Mouse (Mus musculus): ENCODE measurements around the gene Tal1. TPM values are rescaled to one million over a fixed set of nuclear protein-coding genes. Genes with fewer than 3 reads are reported as not detected.

Gene Tal1
- polyA plus RNA-seq, 1 experiment from 2014 or later: 1.1 TPM

DNA sequence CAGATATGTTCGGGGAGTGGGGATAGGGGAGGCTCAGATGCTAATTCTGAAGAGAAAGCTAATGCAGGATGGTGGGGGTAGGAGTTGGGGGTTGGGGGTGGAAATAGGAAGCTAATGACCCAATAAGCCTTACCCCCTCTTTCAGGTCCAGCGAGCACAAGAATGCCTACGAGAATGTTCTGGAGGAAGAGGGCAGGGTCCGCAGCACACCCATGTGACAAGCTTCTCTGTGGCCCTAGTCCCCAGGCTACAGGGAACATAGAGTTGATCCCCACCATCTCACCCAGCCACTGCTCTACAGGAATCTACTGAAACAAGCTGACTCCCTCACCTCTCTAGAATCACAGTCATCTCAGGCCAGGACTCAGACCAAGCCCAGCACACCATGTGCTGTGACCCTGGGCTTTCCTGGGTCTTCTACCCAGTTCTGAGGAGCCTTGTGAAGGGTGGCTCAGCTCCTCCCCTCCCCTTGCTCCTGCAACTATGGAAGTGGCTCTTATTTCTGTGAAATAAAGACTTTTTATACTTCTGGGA lies 37.2 kb downstream of the Tal1 start:
- 81% methylated on average over 4 of the region's 4 CpGs for WGBS
- peaks cover 3% of the 10 kb centered on the region; the same call in 1 of the 2 replicates for H3K27me3 ChIP-seq (ENCODE audit: control insufficient read depth, insufficient read depth, low read length)

DNA sequence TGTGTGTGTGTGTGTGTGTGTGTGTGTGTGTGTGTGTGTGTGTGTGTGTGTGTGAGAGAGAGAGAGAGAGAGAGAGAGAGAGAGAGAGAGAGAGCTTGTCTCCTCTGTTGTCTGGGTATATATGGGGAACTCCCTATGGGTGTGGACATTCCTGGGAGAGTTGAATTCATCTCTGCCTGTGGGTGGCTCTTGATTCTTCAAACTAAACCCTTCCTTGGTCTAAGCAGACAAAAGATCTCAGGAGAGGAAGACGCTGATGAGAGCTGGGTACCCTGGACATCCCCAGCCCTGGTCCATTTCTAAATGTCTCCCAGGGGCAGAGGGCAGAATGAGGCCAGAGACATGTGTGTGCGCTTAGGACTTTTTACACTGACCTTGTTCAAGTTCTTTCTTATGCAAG lies 37.8 kb downstream of the Tal1 start:
- 75% methylated on average over 2 of the region's 2 CpGs for WGBS
- no peaks in the 10 kb centered on the region for H3K9me3 ChIP-seq (replicated peaks; ENCODE audit: control insufficient read depth, low read length)
- no peaks in the 10 kb centered on the region for H3K36me3 ChIP-seq (ENCODE audit: control insufficient read depth, insufficient read depth, low read length)
- no peak overlapping the region for H3K9ac ChIP-seq (ENCODE audit: low read length)
- peaks cover 3% of the 10 kb centered on the region; the same call in 1 of the 2 replicates for H3K27me3 ChIP-seq (ENCODE audit: control insufficient read depth, insufficient read depth, low read length)
- no peak overlapping the region for H3K4me3 ChIP-seq (replicated peaks; ENCODE audit: low read length)
- no peak for ATAC-seq (ENCODE audit: insufficient read depth, low FRiP score)
- no peak overlapping the region; the same call in 1 of the 2 replicates for H3K27ac ChIP-seq (ENCODE audit: low read length)
- no peak overlapping the region for H3K4me2 ChIP-seq (ENCODE audit: low read depth, low read length)
- H3K4me1 ChIP-seq (ENCODE audit: control insufficient read depth, insufficient read depth, low read length): peaks cover 19% of the 10 kb centered on the region

More for the DNA sequence above, 37.2 kb downstream of the Tal1 start:
- H3K36me3 ChIP-seq (ENCODE audit: control insufficient read depth, insufficient read depth, low read length): no peaks in the 10 kb centered on the region
- no peak overlapping the region; the same call in 1 of the 2 replicates for H3K27ac ChIP-seq (ENCODE audit: low read length)
- no peak overlapping the region for H3K4me3 ChIP-seq (replicated peaks; ENCODE audit: low read length)
- H3K9me3 ChIP-seq (replicated peaks; ENCODE audit: control insufficient read depth, low read length): no peaks in the 10 kb centered on the region
- no peak overlapping the region for H3K4me2 ChIP-seq (ENCODE audit: low read depth, low read length)
- H3K4me1 ChIP-seq (ENCODE audit: control insufficient read depth, insufficient read depth, low read length): peaks cover 19% of the 10 kb centered on the region
- no peak overlapping the region for H3K9ac ChIP-seq (ENCODE audit: low read length)
- no peak for ATAC-seq (ENCODE audit: insufficient read depth, low FRiP score)

DNA sequence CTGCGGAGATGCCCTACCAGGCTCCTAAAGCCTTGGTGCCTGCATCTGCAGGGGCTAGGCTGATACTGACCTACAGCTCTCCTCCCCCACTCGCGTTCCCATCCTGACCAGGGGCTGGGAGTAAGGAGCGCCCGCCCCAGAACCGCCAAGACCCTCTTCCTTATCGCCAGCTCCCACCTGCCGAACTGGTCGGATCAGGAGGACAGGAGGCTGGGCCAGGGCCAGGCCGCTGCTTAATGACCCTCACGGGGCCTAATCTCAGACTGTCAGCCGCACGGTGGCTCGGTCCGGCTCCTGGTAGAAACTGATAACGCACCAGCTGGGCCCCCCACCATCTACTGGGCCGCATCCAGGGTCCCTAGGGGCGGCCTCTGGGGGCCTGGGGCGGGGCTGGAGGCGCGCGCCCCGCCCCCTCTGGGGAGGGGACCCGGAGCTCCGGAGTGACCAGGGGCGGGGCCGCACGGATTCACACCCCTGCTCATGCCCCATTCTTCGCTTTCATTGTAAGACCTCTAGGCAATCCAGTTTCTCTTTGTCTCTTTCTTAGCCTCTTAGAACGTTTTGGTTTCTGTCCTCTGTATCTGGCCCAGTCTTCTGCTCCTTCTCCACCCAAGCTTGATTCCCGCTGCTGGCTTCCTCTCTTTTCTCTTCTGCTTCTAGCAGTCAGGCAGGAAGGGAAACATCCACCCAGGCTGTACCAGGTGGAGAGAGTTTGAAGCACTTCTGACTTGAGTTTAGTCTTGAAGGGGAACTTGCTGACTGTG lies 39.6 kb downstream of the Tal1 start:
- H3K4me3 ChIP-seq (replicated peaks; ENCODE audit: low read length): peak overlapping the region; percentile 50
- H3K36me3 ChIP-seq (ENCODE audit: control insufficient read depth, insufficient read depth, low read length): no peaks in the 10 kb centered on the region
- peaks cover 19% of the 10 kb centered on the region for H3K4me1 ChIP-seq (ENCODE audit: control insufficient read depth, insufficient read depth, low read length)
- no peaks in the 10 kb centered on the region for H3K9me3 ChIP-seq (replicated peaks; ENCODE audit: control insufficient read depth, low read length)
- peaks cover 3% of the 10 kb centered on the region; the same call in 1 of the 2 replicates for H3K27me3 ChIP-seq (ENCODE audit: control insufficient read depth, insufficient read depth, low read length)
- WGBS: under 1% methylated on average over 31 of the region's 31 CpGs
- peak overlapping the region; percentile 69 for H3K9ac ChIP-seq (ENCODE audit: low read length)
- H3K4me2 ChIP-seq (ENCODE audit: low read depth, low read length): peak overlapping the region; percentile 82
- peak; percentile 86 for ATAC-seq (ENCODE audit: insufficient read depth, low FRiP score)
- peak overlapping the region; percentile 93 for H3K27ac ChIP-seq (ENCODE audit: low read length)

DNA sequence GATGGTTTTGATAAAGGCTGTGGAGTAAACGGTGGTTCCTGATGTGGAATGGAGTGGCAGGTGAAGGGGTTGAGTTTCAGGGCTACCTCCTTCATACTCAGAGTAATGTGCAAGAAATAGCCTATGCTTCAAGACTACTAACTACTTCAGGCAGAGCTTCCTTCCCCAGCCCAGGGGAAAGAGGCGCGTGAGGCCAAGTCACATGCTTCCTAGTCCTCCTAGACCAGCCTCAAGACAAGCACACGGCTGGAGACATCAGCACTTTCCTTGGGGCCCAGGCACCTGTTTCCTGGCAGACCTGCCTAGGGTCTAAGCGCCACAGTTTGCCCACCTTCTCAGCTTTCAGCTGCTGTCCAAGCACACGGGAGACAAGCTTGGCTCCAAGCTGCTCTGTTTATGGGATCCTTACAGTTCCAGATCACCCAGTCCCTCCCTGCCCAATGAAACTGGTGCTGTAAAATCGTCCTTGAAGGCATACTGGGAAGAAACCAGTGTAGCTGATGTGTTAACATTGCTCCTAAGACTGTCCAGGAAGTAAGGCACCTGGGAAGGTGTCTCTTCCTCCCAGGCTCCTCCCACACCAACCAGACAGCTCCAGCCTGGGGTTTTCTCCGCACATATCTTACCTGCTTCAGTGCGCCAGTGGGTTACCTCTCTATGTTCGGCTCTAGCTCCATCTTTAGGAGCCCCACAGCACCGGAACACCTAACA lies 40.4 kb downstream of the Tal1 start:
- no peaks in the 10 kb centered on the region for H3K36me3 ChIP-seq (ENCODE audit: control insufficient read depth, insufficient read depth, low read length)
- peak overlapping the region; percentile 50 for H3K4me3 ChIP-seq (replicated peaks; ENCODE audit: low read length)
- H3K9ac ChIP-seq (ENCODE audit: low read length): peak overlapping the region; percentile 69
- peak overlapping the region; percentile 93 for H3K27ac ChIP-seq (ENCODE audit: low read length)
- 9% methylated on average over 11 of the region's 11 CpGs for WGBS
- peaks cover 19% of the 10 kb centered on the region for H3K4me1 ChIP-seq (ENCODE audit: control insufficient read depth, insufficient read depth, low read length)
- H3K27me3 ChIP-seq (ENCODE audit: control insufficient read depth, insufficient read depth, low read length): peaks cover 3% of the 10 kb centered on the region; the same call in 1 of the 2 replicates
- no peaks in the 10 kb centered on the region for H3K9me3 ChIP-seq (replicated peaks; ENCODE audit: control insufficient read depth, low read length)
- ATAC-seq (ENCODE audit: insufficient read depth, low FRiP score): peak; percentile 49; the same call in 1 of the 2 replicates
- peak overlapping the region; percentile 82 for H3K4me2 ChIP-seq (ENCODE audit: low read depth, low read length)

DNA sequence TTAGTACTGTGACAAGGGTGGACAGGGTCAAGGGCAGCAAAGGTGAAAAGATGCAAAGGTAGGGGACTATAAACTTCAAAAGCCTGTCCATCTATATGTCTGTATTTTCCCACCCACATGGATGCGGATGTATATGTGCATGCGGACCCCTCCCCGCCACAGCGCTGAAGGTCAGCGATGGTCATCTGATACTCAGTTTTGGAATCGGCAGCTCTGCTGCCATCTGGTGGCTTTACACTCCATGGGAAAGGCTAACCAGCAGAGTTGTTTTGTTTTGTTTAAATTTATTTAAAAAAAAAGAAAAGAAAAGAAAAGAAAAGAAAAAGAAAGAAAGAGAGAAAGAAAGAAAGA lies 40.9 kb downstream of the Tal1 start:
- H3K4me1 ChIP-seq (ENCODE audit: control insufficient read depth, insufficient read depth, low read length): peaks cover 19% of the 10 kb centered on the region
- peaks cover 3% of the 10 kb centered on the region; the same call in 1 of the 2 replicates for H3K27me3 ChIP-seq (ENCODE audit: control insufficient read depth, insufficient read depth, low read length)
- H3K4me2 ChIP-seq (ENCODE audit: low read depth, low read length): peak overlapping the region; percentile 82
- no peak for ATAC-seq (ENCODE audit: insufficient read depth, low FRiP score)
- no peaks in the 10 kb centered on the region for H3K9me3 ChIP-seq (replicated peaks; ENCODE audit: control insufficient read depth, low read length)
- H3K9ac ChIP-seq (ENCODE audit: low read length): no peak overlapping the region; the same call in 1 of the 2 replicates
- peak overlapping the region; percentile 15 for H3K4me3 ChIP-seq (replicated peaks; ENCODE audit: low read length)
- no peaks in the 10 kb centered on the region for H3K36me3 ChIP-seq (ENCODE audit: control insufficient read depth, insufficient read depth, low read length)
- 0% methylated on average over 6 of the region's 6 CpGs for WGBS
- peak overlapping the region; percentile 93 for H3K27ac ChIP-seq (ENCODE audit: low read length)

DNA sequence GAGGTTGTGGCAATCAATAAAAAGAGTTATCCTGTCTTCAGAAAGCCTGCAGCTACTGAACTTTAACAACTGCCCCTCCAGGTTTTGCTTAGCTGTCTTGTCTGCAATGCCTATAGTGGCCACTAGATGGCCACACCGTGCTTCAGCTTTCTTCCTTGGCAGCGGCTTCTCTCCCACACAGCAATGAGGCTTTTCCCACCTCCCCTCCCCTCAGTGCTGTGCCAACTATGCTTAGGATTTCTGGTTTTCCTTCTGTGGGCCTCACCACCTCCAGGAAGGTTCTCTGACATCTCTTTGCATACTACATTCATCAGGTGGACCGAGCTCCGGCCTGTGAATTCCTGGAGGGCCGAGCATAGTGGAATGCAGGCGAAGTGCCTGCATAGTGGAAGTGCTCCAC lies 45.5 kb downstream of the Tal1 start:
- Histone ChIP-seq H3K4me3 (replicated peaks; ENCODE audit: low read length) (no peak overlapping the region), H3K27me3 (ENCODE audit: control insufficient read depth, insufficient read depth, low read length) (peaks cover 3% of the 10 kb centered on the region; the same call in 1 of the 2 replicates), H3K27ac (ENCODE audit: low read length) (no peak overlapping the region), H3K9me3 (replicated peaks; ENCODE audit: control insufficient read depth, low read length) (no peaks in the 10 kb centered on the region), H3K9ac (ENCODE audit: low read length) (no peak overlapping the region), H3K4me2 (ENCODE audit: low read depth, low read length) (peak overlapping the region; percentile 28; the same call in 1 of the 2 replicates), H3K4me1 (ENCODE audit: control insufficient read depth, insufficient read depth, low read length) (peaks cover 5% of the 10 kb centered on the region), H3K36me3 (ENCODE audit: control insufficient read depth, insufficient read depth, low read length) (no peaks in the 10 kb centered on the region)
- ATAC-seq (ENCODE audit: insufficient read depth, low FRiP score): no peak
- 29% methylated on average over 6 of the region's 6 CpGs for WGBS

DNA sequence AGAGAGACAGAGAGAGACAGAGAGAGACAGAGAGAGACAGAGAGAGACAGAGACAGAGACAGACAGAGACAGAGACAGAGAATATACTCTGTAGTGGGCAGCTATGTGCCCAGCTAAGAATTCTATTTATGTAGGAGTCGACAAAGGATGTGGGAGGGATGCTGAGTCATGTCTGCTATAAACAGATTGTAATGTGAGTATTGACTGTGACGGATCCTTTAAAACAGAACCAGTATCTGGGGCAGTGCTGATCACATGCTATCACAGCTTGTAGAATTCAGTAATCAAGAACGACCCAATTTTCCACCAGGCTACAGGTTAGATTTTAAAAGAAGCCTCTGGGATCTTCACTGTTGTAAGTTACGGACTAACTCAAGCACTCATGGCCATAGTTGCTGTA lies 47.3 kb downstream of the Tal1 start:
- 49% methylated on average over 4 of the region's 4 CpGs for WGBS
- Histone ChIP-seq H3K27ac (ENCODE audit: low read length) (no peak overlapping the region), H3K36me3 (ENCODE audit: control insufficient read depth, insufficient read depth, low read length) (no peaks in the 10 kb centered on the region), H3K4me2 (ENCODE audit: low read depth, low read length) (no peak overlapping the region), H3K4me3 (replicated peaks; ENCODE audit: low read length) (no peak overlapping the region), H3K27me3 (ENCODE audit: control insufficient read depth, insufficient read depth, low read length) (no peaks in the 10 kb centered on the region), H3K4me1 (ENCODE audit: control insufficient read depth, insufficient read depth, low read length) (no peaks in the 10 kb centered on the region), H3K9ac (ENCODE audit: low read length) (no peak overlapping the region), H3K9me3 (replicated peaks; ENCODE audit: control insufficient read depth, low read length) (no peaks in the 10 kb centered on the region)
- no peak for ATAC-seq (ENCODE audit: insufficient read depth, low FRiP score)

DNA sequence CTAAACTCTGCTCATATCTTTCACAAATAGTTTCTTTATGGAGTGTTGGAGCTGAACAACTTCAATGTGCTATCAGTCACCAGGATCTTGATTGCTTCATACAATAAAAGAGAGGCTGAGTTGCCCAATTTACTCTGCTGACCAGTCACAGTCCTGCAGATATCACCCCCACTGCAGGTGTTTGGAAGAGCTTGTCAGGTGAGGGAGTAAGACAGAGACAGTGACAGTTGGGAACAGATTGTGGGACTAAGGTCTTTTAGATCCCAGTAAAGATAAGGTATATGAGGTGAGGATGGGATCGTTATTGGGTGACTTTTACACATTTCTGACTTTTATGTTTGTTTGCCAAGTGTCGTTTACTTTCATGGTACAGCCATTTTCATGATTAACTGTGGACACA lies 54.9 kb downstream of the Tal1 start:
- H3K27ac ChIP-seq (ENCODE audit: low read length): no peak overlapping the region
- H3K27me3 ChIP-seq (ENCODE audit: control insufficient read depth, insufficient read depth, low read length): no peaks in the 10 kb centered on the region
- 56% methylated on average over 2 of the region's 2 CpGs for WGBS
- no peaks in the 10 kb centered on the region for H3K4me1 ChIP-seq (ENCODE audit: control insufficient read depth, insufficient read depth, low read length)
- H3K4me3 ChIP-seq (replicated peaks; ENCODE audit: low read length): no peak overlapping the region
- H3K4me2 ChIP-seq (ENCODE audit: low read depth, low read length): no peak overlapping the region
- no peaks in the 10 kb centered on the region for H3K9me3 ChIP-seq (replicated peaks; ENCODE audit: control insufficient read depth, low read length)
- H3K9ac ChIP-seq (ENCODE audit: low read length): no peak overlapping the region
- H3K36me3 ChIP-seq (ENCODE audit: control insufficient read depth, insufficient read depth, low read length): no peaks in the 10 kb centered on the region
- no peak for ATAC-seq (ENCODE audit: insufficient read depth, low FRiP score)

DNA sequence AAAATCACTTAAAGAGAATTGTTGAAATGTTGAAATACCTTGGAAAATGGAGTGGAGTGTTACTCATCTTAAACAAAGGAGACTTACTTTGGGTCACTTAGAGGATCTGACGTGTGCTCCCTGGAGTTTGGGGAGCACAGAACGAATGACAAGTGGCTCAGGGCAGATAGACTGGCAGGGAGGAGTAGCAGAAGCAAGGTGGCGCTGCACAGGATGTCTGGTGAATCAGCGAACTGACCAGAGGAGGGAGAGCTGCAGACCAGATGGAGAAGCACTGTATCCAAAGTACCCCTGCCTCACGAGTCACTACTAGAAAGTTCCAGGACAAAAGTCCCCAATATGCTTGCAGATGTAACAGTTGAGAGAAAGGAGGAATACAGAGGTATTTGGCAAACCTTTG lies 57.0 kb downstream of the Tal1 start:
- Histone ChIP-seq H3K27me3 (ENCODE audit: control insufficient read depth, insufficient read depth, low read length) (no peaks in the 10 kb centered on the region), H3K36me3 (ENCODE audit: control insufficient read depth, insufficient read depth, low read length) (no peaks in the 10 kb centered on the region), H3K9me3 (replicated peaks; ENCODE audit: control insufficient read depth, low read length) (no peaks in the 10 kb centered on the region), H3K9ac (ENCODE audit: low read length) (no peak overlapping the region), H3K4me2 (ENCODE audit: low read depth, low read length) (no peak overlapping the region), H3K4me1 (ENCODE audit: control insufficient read depth, insufficient read depth, low read length) (no peaks in the 10 kb centered on the region), H3K4me3 (replicated peaks; ENCODE audit: low read length) (no peak overlapping the region), H3K27ac (ENCODE audit: low read length) (no peak overlapping the region)
- ATAC-seq (ENCODE audit: insufficient read depth, low FRiP score): no peak
- 24% methylated on average over 5 of the region's 5 CpGs for WGBS
